Mouse (Mus musculus) layer of hippocampus, postnatal 10 days (tissue): ENCODE data around the gene Gnao1. TPM values are rescaled to one million over a fixed set of nuclear protein-coding genes. Genes with fewer than 3 reads are reported as not detected.

ENCODE experiments used
- DNase-seq, 2 experiments: peaks; one replicate each; pipeline ENCODE4 v3.0.0; 2021; ENCODE audit warnings: low spot score in 2 of 2
- microRNA-seq, 2 experiments: library from miRNA; unstranded; fragments of <30 nt; microRNA quantifications; one replicate each; pipeline ENCODE4 v1.2.0; 2021
- total RNA-seq, 2 experiments: library from RNA; stranded (reverse); gene quantifications; 2 replicates each; pipeline ENCODE4 v1.2.3; 2021

The Gnao1 gene
- total RNA-seq, 2 experiments from 2014 or later, result 901 to 916 TPM

- DNase-seq, result no peak
Measured at GRCm38 (mm10) chr8:93984731-93985130, 175.0 kb downstream of the Gnao1 start.

GRCm38 (mm10) chr8:93989739-93990138 is 180.0 kb downstream of the Gnao1 start:
- no peak for DNase-seq

DNA sequence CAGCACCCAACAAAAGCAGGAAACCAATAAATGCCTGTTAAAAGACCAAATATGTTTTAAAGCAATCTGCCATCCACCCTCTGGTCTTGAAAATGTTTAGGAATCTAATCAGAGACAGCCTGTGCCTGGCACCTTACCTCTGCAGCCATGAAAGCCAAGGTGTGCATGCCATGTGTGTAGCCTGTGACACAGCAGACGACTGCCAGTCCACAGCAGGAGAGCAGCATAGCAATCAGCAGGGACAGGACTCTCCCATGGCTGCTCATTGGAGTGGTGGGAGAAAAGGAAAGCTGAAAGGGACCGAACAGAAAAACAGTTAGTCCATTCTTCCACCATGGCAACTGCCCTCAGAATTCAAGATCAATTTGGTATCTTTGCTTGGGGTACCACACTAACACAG is 189.2 kb downstream of the Gnao1 start:
- no peak for DNase-seq

- no peak for DNase-seq
Measured at GRCm38 (mm10) chr8:94004139-94004538, 194.4 kb downstream of the Gnao1 start.

DNA sequence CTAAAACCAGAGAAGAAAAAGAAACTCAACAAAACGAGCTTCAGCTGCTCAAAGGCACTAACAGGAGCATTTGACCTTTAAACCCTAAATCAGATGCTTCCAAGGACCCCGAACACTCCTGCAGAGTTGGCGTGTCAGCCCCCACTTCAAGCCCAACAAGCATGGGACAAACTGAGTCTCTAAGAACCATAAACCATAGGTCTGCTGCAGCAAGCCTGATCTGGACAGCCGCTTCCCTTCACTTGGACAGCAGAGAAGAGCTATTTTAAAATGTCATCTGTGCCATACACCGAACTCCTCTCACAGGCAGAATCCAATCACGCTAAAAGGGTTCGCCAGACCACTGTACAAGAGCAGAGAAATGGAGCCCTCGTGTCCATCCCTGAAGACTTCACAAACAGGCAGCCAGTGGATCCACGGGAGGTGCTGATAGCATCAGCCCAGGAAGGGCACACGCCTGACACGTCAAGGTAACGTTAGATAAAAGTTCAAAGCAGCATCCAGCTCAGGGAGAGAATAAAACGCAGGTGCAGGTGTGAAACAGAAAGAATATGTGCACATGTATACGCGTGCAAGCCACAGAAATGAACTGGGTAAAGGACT is 199.6 kb downstream of the Gnao1 start:
- no peak for DNase-seq

GRCm38 (mm10) chr8:94010101-94010705 is 200.4 kb downstream of the Gnao1 start:
- no peak for DNase-seq

- peak in 1 of 2 experiments; percentile 22 for DNase-seq
Measured at GRCm38 (mm10) chr8:94011076-94012012, 201.6 kb downstream of the Gnao1 start.

DNA sequence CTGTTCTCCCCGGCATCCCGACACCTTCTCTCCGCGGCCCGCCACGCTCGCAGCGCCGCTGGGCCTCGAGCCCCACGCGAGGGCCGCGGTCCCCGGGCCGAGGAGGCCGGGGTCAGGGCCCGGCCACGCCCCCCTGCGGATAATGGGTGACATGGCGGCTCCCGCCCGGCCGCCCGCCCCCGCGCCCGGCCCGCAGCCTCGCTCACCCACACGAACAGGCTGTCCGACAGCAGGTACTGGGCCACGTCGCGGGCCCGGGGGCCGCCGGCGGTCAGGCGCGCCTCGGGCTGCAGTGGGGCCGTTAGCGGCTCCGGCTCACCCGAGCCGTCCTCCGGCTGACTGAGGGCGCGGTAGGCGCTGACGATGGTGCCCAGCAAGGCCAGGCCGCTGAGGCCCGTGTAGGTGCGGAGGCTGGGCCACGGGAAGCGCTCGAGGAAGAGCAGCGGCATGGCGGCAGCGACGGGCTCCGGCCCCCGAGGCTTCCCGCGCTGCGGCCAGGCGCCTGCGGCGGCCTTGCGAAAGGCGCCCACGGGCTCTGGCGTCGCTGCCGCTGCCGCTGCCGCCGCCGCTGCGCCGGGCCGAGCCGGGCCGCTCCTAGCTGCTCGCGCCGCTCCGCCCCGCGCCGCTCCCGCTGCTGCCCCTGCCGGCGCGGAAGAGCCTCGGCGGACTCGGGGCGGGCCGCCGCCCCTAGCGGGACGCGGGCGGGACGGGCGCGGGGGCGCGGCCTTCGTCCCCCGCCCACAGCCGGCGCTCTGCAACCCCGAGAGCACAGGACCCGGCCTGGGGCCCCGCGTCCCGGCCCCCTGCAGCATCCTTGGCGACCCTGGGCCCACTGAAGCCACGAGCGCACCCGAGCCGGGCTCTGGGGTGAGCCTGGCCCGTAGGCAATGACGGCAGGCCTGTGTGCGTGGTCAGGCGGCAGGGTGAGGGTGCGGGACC is 202.5 kb downstream of the Gnao1 start, which contains the start of gene Amfr:
Amfr (minus strand) TSS at position 830 of the 939 bp plus-strand sequence.
- peak; percentile 60 to 73 for DNase-seq

DNA sequence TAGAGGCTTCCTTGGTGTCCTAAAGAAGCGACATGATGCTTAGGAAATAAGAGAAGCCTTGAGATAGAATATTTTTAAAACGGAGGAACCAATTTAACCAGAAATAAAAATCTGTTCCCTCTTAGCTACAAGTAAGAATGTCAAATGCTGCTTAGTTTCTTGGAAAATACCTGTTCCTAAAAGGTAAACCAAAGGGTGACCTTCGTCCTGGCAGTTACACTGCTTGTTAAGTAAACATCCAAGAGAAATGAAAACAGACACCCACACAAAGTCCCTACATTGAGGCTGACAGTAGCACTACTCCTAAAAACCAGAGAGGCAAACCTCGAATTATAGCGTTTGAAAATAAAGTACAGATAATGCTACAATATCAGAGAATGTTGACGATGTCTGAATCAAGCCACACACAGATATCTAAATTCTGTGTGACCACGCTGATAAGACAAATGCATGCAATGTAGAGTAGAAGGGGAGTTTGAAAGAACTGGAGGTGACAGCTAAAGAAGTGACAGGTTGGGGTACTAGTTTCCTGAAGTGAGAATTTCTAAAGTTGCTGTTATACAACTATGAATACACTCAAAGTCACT is 203.4 kb downstream of the Gnao1 start:
- DNase-seq, result no peak

Small RNA genes lying within 50 kb of the gene (microRNA-seq; reads per million reads assigned to microRNA genes)
- 0 reads per million in 2 experiments for gene Gm24159

Other genes starting within 250 kb of the Gnao1 start
- 100 to 1,000 TPM; 140 to 144 TPM for gene Amfr, start 202.9 kb downstream of the Gnao1 start, total RNA-seq
- 10 to 100 TPM; 66.6 to 70.0 TPM for gene Nudt21, start 227.1 kb downstream of the Gnao1 start, total RNA-seq
- 10 to 100 TPM; 40.2 to 41.9 TPM for gene Ogfod1, start 227.2 kb downstream of the Gnao1 start, total RNA-seq